Mouse (Mus musculus): Measurements from ENCODE around the gene Rab20. TPM values are rescaled to one million over a fixed set of nuclear protein-coding genes. Genes with fewer than 3 reads are reported as not detected.
"Not testable (repeated sequence)": the region's sequence is repeated elsewhere in the genome, so short reads cannot be mapped to it uniquely, and the experiment has no call there.

Rab20 gene
- polyA plus RNA-seq, 1 experiment from 2014 or later: 1.2 TPM

DNA sequence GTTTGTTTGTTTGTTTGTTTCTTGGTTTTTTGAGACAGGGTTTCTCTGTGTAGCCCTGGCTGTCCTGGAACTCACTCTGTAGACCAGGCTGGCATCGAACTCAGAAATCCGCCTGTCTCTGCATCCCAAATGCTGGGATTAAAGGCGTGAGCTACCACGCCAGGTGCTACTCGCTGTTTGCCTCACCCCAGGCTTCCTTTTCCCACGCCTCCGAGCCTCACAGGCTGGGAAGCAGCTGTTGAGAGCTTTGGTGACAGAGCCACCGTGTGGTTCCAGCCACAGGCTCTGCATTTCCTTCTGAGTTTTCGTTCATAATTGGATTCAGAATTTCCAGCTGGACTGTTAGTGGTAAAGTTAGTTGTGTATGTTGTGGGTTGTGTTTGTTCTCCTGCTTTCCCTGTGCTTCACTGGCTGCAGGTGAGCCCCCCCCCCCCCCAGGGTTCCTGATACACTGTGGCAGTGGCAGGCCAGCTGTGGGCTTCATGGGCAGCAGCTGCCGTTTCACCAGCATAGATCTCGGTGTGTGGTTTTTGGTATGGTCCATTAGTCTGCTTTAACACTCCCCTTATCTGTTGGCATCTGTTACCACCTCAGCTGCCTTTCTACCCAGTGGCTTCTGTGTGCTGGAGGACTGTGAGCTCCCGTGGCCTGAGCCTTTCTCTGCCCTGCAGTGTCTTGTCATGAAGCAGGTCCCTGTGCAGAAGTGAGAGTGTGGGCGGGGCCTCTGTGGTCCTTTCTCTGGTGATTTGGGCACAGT lies 25.1 kb upstream of the Rab20 start:
- ATAC-seq (replicated peaks): no peak

DNA sequence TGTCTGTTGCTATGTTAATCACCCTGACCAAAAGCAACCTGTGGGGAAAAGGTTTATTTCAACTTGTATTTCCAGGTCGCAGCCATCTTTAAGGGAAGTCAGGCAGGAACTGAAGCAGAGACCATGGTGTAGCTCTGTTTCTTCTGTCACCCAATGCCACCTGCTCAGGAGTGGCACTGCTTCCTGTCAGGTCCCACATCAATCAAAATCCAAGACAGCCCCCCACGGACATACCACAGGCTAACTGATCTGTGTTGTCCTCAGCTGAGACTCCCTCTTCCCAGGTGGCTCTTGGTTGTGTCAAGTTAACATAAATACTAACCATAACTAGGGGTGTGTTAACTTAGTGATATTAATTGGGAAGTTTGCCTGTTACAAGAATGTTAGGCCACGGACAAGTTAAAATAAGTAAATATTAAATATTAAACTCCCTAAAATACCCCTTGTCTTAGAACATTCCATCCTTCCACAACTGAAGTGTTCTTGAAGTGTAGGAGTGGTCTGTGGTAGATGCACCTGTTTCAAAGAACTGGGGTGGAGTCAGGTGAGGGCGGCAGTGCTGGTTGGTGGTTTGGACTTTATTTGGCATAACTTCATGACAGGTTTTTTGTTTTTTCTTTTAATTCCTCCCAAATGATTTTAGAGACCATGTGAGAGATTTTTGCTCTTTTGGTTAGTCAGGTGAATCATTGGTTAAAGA lies 20.4 kb upstream of the Rab20 start:
- Histone ChIP-seq H3K4me3 (peak overlapping the region; percentile 89; the same call in 1 of the 2 replicates), H3K9me3 (no peaks in the 10 kb centered on the region), H3K9ac (replicated peaks) (no peak overlapping the region), H3K27ac (replicated peaks) (no peak overlapping the region), H3K27me3 (0 out of 2 replicates have a peak, but pooled peaks cover 9% of the 10 kb centered on the region), H3K36me3 (peaks cover 13% of the 10 kb centered on the region), H3K4me1 (peaks cover 19% of the 10 kb centered on the region), H3K4me2 (replicated peaks) (peak overlapping the region; percentile 78)
- 92% methylated on average over 4 of the region's 4 CpGs for WGBS
- no peak for ATAC-seq (replicated peaks)

More for the DNA sequence above, 25.1 kb upstream of the Rab20 start:
- Histone ChIP-seq H3K36me3 (peaks cover 54% of the 10 kb centered on the region), H3K4me2 (replicated peaks) (no peak overlapping the region), H3K27me3 (no peaks in the 10 kb centered on the region), H3K9ac (replicated peaks) (no peak overlapping the region), H3K9me3 (no peaks in the 10 kb centered on the region), H3K4me3 (no peak overlapping the region), H3K4me1 (peaks cover 3% of the 10 kb centered on the region), H3K27ac (replicated peaks) (no peak overlapping the region)
- 93% methylated on average over 13 of the region's 13 CpGs for WGBS

DNA sequence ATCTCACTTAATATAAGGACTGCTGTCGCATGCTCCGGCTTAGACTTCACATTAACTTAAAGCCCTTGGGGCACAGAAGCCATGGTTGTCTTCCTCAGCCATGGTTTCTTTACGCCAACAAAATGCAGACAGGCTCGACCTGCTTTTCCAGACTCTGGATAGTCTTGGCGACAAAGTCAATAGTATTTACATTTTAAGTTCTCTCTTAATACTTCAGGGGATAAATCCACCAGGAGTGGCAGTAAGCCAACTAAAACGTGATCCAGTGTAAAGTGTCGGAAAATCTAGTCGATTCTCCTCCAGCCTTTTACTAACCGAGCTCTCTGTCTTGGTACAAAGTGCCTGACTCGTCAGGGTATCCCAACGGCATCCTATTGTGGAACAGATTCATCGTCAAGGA lies 19.8 kb upstream of the Rab20 start:
- ATAC-seq (replicated peaks): no peak
- WGBS: 81% methylated on average over 12 of the region's 12 CpGs

GRCm38 (mm10) chr8:11497017-11497990 lies 18.8 kb upstream of the Rab20 start, which contains the start of gene Naxd:
Gene Naxd, plus strand, starts transcription at chr8:11497506.
- Histone ChIP-seq H3K36me3 (no peaks in the 10 kb centered on the region), H3K9ac (replicated peaks) (peak within 1 kb of the TSS; percentile 85), H3K27me3 (0 out of 2 replicates have a peak, but pooled peaks cover 9% of the 10 kb centered on the region), H3K9me3 (no peaks in the 10 kb centered on the region), H3K27ac (replicated peaks) (peak within 1 kb of the TSS; percentile 83), H3K4me3 (peak within 1 kb of the TSS; percentile 89), H3K4me1 (peaks cover 19% of the 10 kb centered on the region), H3K4me2 (replicated peaks) (peak within 1 kb of the TSS; percentile 78)
- peak; percentile 98 for ATAC-seq (replicated peaks)
- 3% methylated on average over 73 of the region's 73 CpGs for WGBS

More for the DNA sequence above, 19.8 kb upstream of the Rab20 start:
- Histone ChIP-seq H3K9me3 (no peaks in the 10 kb centered on the region), H3K27me3 (0 out of 2 replicates have a peak, but pooled peaks cover 9% of the 10 kb centered on the region), H3K36me3 (peaks cover 7% of the 10 kb centered on the region; the same call in 1 of the 2 replicates), H3K9ac (replicated peaks) (peak overlapping the region; percentile 85; the same call in 1 of the 2 replicates), H3K4me3 (peak overlapping the region; percentile 89), H3K4me2 (replicated peaks) (peak overlapping the region; percentile 78), H3K27ac (replicated peaks) (no peak overlapping the region), H3K4me1 (peaks cover 19% of the 10 kb centered on the region)

- H3K36me3 ChIP-seq; ATAC-seq (replicated peaks): not testable (repeated sequence)
- 84% methylated on average over 2 of the region's 2 CpGs for WGBS
Measured at GRCm38 (mm10) chr8:11492340-11492739, 13.8 kb upstream of the Rab20 start.

DNA sequence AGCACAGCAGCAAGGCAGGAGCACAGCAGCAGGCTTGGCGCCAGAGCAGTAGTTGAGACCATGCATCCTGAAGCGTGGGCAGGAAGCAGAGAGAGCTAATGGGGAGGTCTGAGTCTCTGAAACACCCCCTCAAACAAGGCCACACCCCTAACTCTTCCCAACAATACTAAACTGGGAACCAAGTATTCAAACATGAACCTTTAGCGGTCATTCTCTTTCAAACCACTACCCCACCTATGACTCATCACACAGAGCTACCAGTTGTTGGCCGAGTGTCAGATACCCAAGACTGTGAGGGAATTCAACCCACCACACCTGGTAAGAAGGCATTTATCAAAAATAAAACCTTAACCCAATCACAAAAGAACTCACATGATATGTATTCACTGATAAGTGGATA lies 8.7 kb upstream of the Rab20 start:
- H3K27ac ChIP-seq (replicated peaks): no peak overlapping the region
- ATAC-seq (replicated peaks): no peak
- WGBS: 75% methylated on average over 4 of the region's 4 CpGs
- H3K9ac ChIP-seq (replicated peaks): no peak overlapping the region
- H3K4me1 ChIP-seq: no peaks in the 10 kb centered on the region
- H3K36me3 ChIP-seq: no peaks in the 10 kb centered on the region
- H3K9me3 ChIP-seq: no peaks in the 10 kb centered on the region
- no peak overlapping the region for H3K4me3 ChIP-seq
- no peaks in the 10 kb centered on the region for H3K27me3 ChIP-seq
- H3K4me2 ChIP-seq (replicated peaks): no peak overlapping the region

More at GRCm38 (mm10) chr8:11492340-11492739, 13.8 kb upstream of the Rab20 start:
- not testable (repeated sequence) for H3K4me2 ChIP-seq (replicated peaks); H3K9ac ChIP-seq (replicated peaks); H3K4me1 ChIP-seq; H3K4me3 ChIP-seq; H3K9me3 ChIP-seq; H3K27ac ChIP-seq (replicated peaks); H3K27me3 ChIP-seq

GRCm38 (mm10) chr8:11486142-11486541 lies 7.6 kb upstream of the Rab20 start:
- H3K27ac ChIP-seq (replicated peaks): no peak overlapping the region
- no peaks in the 10 kb centered on the region for H3K9me3 ChIP-seq
- no peaks in the 10 kb centered on the region for H3K4me1 ChIP-seq
- 27% methylated on average over 7 of the region's 7 CpGs for WGBS
- no peak overlapping the region for H3K4me2 ChIP-seq (replicated peaks)
- no peak overlapping the region for H3K4me3 ChIP-seq
- no peak overlapping the region for H3K9ac ChIP-seq (replicated peaks)
- H3K36me3 ChIP-seq: no peaks in the 10 kb centered on the region
- peaks cover 5% of the 10 kb centered on the region; the same call in 1 of the 2 replicates for H3K27me3 ChIP-seq
- ATAC-seq (replicated peaks): no peak; the same call in 1 of the 2 replicates

DNA sequence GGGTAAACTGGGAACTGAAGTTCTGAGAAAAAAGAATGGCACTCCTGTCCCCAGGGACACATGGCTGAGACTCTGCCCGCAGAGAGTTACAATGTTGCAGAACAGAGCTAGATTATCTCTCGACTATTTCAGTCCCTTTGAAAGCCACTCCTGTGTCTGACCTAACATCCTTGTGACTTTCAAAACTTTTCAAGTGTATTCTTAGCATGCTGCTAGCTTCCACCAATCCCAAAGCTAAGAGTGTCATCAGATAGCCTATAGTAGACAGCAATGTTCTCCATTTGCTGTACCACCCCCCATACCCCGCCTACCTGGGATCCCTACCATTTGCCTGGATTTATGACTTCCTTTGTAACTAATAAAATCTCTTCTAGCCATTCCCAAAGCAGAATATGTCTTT lies 4.0 kb upstream of the Rab20 start:
- no peak for ATAC-seq (replicated peaks)
- Histone ChIP-seq H3K9me3 (no peaks in the 10 kb centered on the region), H3K4me1 (peaks cover 15% of the 10 kb centered on the region), H3K4me2 (replicated peaks) (no peak overlapping the region), H3K27me3 (peaks cover 38% of the 10 kb centered on the region), H3K4me3 (no peak overlapping the region), H3K27ac (replicated peaks) (no peak overlapping the region), H3K36me3 (no peaks in the 10 kb centered on the region), H3K9ac (replicated peaks) (no peak overlapping the region)
- 77% methylated on average over 3 of the region's 3 CpGs for WGBS

GRCm38 (mm10) chr8:11481876-11482275 lies 3.4 kb upstream of the Rab20 start:
- H3K9me3 ChIP-seq: no peaks in the 10 kb centered on the region
- H3K36me3 ChIP-seq: no peaks in the 10 kb centered on the region
- no peak for ATAC-seq (replicated peaks)
- no peak overlapping the region for H3K4me3 ChIP-seq
- peaks cover 18% of the 10 kb centered on the region for H3K4me1 ChIP-seq
- H3K9ac ChIP-seq (replicated peaks): no peak overlapping the region
- no peak overlapping the region for H3K27ac ChIP-seq (replicated peaks)
- WGBS: 70% methylated on average over 3 of the region's 3 CpGs
- H3K27me3 ChIP-seq: peaks cover 45% of the 10 kb centered on the region
- H3K4me2 ChIP-seq (replicated peaks): no peak overlapping the region

- Histone ChIP-seq H3K4me1 (peaks cover 22% of the 10 kb centered on the region), H3K4me3 (no peak overlapping the region), H3K9me3 (no peaks in the 10 kb centered on the region), H3K4me2 (replicated peaks) (no peak overlapping the region), H3K27me3 (peaks cover 64% of the 10 kb centered on the region), H3K9ac (replicated peaks) (no peak overlapping the region), H3K36me3 (no peaks in the 10 kb centered on the region), H3K27ac (replicated peaks) (no peak overlapping the region)
- WGBS: 9% methylated on average over 14 of the region's 14 CpGs
- ATAC-seq (replicated peaks): no peak
Measured at GRCm38 (mm10) chr8:11479591-11479990, 1.1 kb upstream of the Rab20 start.

- no peak overlapping the region for H3K9ac ChIP-seq (replicated peaks)
- H3K4me3 ChIP-seq: peak overlapping the region; percentile 46
- peak overlapping the region; percentile 91 for H3K4me2 ChIP-seq (replicated peaks)
- H3K27me3 ChIP-seq: peaks cover 65% of the 10 kb centered on the region
- H3K27ac ChIP-seq (replicated peaks): no peak overlapping the region
- 3% methylated on average over 21 of the region's 23 CpGs for WGBS
- no peaks in the 10 kb centered on the region for H3K9me3 ChIP-seq
- ATAC-seq (replicated peaks): peak; percentile 11; the same call in 1 of the 2 replicates
- H3K4me1 ChIP-seq: peaks cover 22% of the 10 kb centered on the region
- H3K36me3 ChIP-seq: no peaks in the 10 kb centered on the region
Measured at GRCm38 (mm10) chr8:11478807-11479527, 457 bp upstream of the Rab20 start.
